Mouse (Mus musculus) small intestine, adult 2 months (tissue): Measurements from ENCODE around the gene Fmn2.

Source experiments
- CTCF ChIP-seq: fragments of 200-500 bp; IDR thresholded peaks from 2 replicates; pipeline ENCODE4 v1.5.1; 2012; ENCODE audit warnings: low read depth, mild to moderate bottlenecking, control low read depth, inconsistent platforms, low read length, moderate library complexity, mixed read lengths; ENCODE audit not compliant: insufficient replicate concordance, insufficient read length; ENCODE audit errors: extremely low read depth
- POLR2A ChIP-seq: fragments of 200-500 bp; IDR thresholded peaks from 2 replicates; pipeline ENCODE4 v1.6.1; 2012; ENCODE audit warnings: low read depth, mild to moderate bottlenecking, control low read depth, inconsistent platforms, low read length, moderate library complexity

- TF ChIP-seq POLR2A (no peak), CTCF (no peak)
Measured at GRCm38 (mm10) chr1:174765757-174766156, 264.1 kb downstream of the Fmn2 start.
